Mouse (Mus musculus) Patski (cell line): Measurements from ENCODE around the gene Ifi47. TPM values are rescaled to one million over a fixed set of nuclear protein-coding genes. Genes with fewer than 3 reads are reported as not detected.

Source experiments
- ATAC-seq: fragments of 100-300 bp; one replicate; pipeline ENCODE4 v1.8.0; 2021
- CTCF ChIA-PET: fragments of 350-600 bp; sonication (Branson Sonifier 250); formaldehyde crosslinking; loops from one replicate; lab custom pipeline; 2022; ENCODE audit warnings: inconsistent platforms; lab: Charles Lee
- POLR2A ChIA-PET: fragments of 350-600 bp; sonication (Branson Sonifier 250); formaldehyde crosslinking; loops from one replicate; lab custom pipeline; 2022; ENCODE audit warnings: antibody characterized with exemption, inconsistent platforms; lab: Charles Lee
- DNase-seq: peaks from one replicate; pipeline ENCODE4 v3.0.0-alpha.2; 2011; ENCODE audit warnings: low read depth, low spot score
- H3K27me3 ChIP-seq: fragments of 371-371 bp; one replicate; pipeline ENCODE4 v1.5.1; 2021
- CTCF ChIP-seq: fragments of 100-300 bp; IDR thresholded peaks from one replicate; pipeline ENCODE4 v1.5.1; 2021
- in situ Hi-C: fragments of 300-500 bp; cut with MboI; formaldehyde crosslinking; loops from 3 replicates; pipeline ENCODE4 v1.11.1; 2018; ENCODE audit warnings: low pct_unique_long_range_greater_than_20kb, mixed read lengths
- polyA plus RNA-seq: library from polyadenylated mRNA; unstranded; gene quantifications from one replicate; pipeline ENCODE4 v1.2.3, GENCODE M21; 2021

The Ifi47 gene
- polyA plus RNA-seq, 1 experiment from 2014 or later = 0.81 TPM

GRCm38 (mm10) chr11:49088990-49089652 lies 12.7 kb downstream of the Ifi47 start:
- H3K27me3 ChIP-seq = no peaks in the 10 kb centered on the region
- POLR2A ChIA-PET = no interaction called here
- TF ChIP-seq CTCF = no peak
- no peak for DNase-seq
- ATAC-seq = no peak
- CTCF ChIA-PET = no interaction called here
- in situ Hi-C loops = loop anchor here (10.0 kb wide), 1 partner anchor 94 kb away; the partner anchor contains the start of genes Gm12185 and Tgtp1

DNA sequence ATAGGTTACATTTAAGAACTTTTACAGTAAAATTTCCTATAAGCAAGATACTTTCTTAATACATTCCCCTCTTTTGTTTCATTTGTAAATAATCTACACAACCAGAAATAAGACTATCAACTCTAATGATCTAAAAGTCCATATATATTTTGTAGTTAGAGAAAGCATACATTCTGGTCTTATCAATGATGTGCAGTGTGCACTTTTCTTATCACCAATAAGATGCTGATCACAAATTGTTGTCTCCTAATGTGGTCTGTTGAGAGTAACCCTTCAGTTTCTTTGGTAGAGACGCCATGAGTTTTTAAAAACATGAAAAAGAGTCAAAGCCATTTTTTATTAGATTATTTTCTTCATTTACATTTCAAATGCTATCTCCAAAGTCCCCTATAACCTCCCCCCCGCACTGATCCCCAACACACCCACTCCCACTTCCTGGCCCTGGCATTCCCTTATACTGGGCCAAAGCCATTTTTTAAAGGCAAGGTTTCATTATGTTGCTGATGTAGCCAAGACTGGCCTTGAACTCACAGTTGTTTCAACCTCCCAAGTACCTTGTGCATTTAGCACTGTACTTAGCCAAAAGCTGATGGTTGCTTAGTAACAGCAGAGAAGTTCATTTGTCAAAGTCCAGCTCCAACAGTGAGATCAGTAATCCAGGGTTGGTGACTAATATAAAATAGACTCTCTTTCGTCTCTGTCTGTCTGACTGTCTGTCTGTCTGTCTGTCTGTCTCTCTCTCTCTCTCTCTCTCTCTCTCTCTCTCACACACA lies 13.5 kb downstream of the Ifi47 start:
- ATAC-seq (no peak), DNase-seq (no peak)
- no peak for TF ChIP-seq CTCF
- in situ Hi-C loops = loop anchor here (10.0 kb wide), 1 partner anchor 95 kb away; the partner anchor contains the start of genes Gm12185 and Tgtp1
- no peaks in the 10 kb centered on the region for H3K27me3 ChIP-seq
- POLR2A ChIA-PET = interaction anchor here (0.6 kb wide), 1 partner anchor 216 kb away, joined by 3 read pairs; no protein-coding TSS in a partner anchor
- CTCF ChIA-PET = interaction anchor here (1.5 kb wide), 1 partner anchor 13 kb away, joined by 3 read pairs; the partner anchor contains the start of gene Ifi47

- POLR2A ChIA-PET = no interaction called here
These were observed 14.2 kb downstream of the Ifi47 start for GRCm38 (mm10) chr11:49090551-49090950.

GRCm38 (mm10) chr11:49091171-49091570 lies 14.8 kb downstream of the Ifi47 start:
- POLR2A ChIA-PET = no interaction called here
- CTCF ChIA-PET = interaction anchor here (0.9 to 1.9 kb wide), 9 partner anchors 8 to 315 kb away, joined by 3 to 8 read pairs (median 3); partner anchors contain the start of gene Ifi47
- H3K27me3 ChIP-seq = no peaks in the 10 kb centered on the region
- DNase-seq (no peak), ATAC-seq (no peak)
- no peak for TF ChIP-seq CTCF
- in situ Hi-C loops = no loop called here

More at GRCm38 (mm10) chr11:49090551-49090950, 14.2 kb downstream of the Ifi47 start:
- H3K27me3 ChIP-seq = no peaks in the 10 kb centered on the region
- DNase-seq (no peak), ATAC-seq (no peak)
- TF ChIP-seq CTCF = no peak
- CTCF ChIA-PET = interaction anchor here (1.5 to 1.9 kb wide), 2 partner anchors 11 to 14 kb away, joined by 3 to 8 read pairs; partner anchors contain the start of gene Ifi47
- in situ Hi-C loops = no loop called here

- ChIA-PET CTCF (interaction anchor here (0.9 to 1.9 kb wide), 11 partner anchors 9 to 316 kb away, joined by 3 to 8 read pairs (median 3); no protein-coding TSS in a partner anchor), POLR2A (no interaction called here)
- in situ Hi-C loops = no loop called here
- ATAC-seq (no peak), DNase-seq (no peak)
- TF ChIP-seq CTCF = no peak
- H3K27me3 ChIP-seq = no peaks in the 10 kb centered on the region
These were observed 15.7 kb downstream of the Ifi47 start for GRCm38 (mm10) chr11:49092053-49092586.

- CTCF ChIA-PET = interaction anchor here (1.2 to 2.7 kb wide), 5 partner anchors 8 to 298 kb away, joined by 3 to 8 read pairs (median 4); no protein-coding TSS in a partner anchor
- no peak for TF ChIP-seq CTCF
- ATAC-seq (no peak), DNase-seq (no peak)
- POLR2A ChIA-PET = no interaction called here
- H3K27me3 ChIP-seq = no peaks in the 10 kb centered on the region
- in situ Hi-C loops = no loop called here
These were observed 16.4 kb downstream of the Ifi47 start for GRCm38 (mm10) chr11:49092786-49093185.

- ChIA-PET POLR2A (interaction anchor here (0.6 kb wide), 1 partner anchor 211 kb away, joined by 7 read pairs; no protein-coding TSS in a partner anchor), CTCF (interaction anchor here (1.3 to 2.7 kb wide), 6 partner anchors 9 to 235 kb away, joined by 3 to 7 read pairs (median 4); no protein-coding TSS in a partner anchor)
- ATAC-seq = no peak
- in situ Hi-C loops = no loop called here
- TF ChIP-seq CTCF = no peak
- no peak for DNase-seq
- no peaks in the 10 kb centered on the region for H3K27me3 ChIP-seq
These were observed 17.7 kb downstream of the Ifi47 start for GRCm38 (mm10) chr11:49093861-49094660.

GRCm38 (mm10) chr11:49095367-49095766 lies 19.0 kb downstream of the Ifi47 start:
- no peak for TF ChIP-seq CTCF
- no peaks in the 10 kb centered on the region for H3K27me3 ChIP-seq
- in situ Hi-C loops = loop anchor here (5.0 kb wide), 2 partner anchors 223 to 298 kb away; partner anchors contain the start of gene Irgm1
- POLR2A ChIA-PET = no interaction called here
- CTCF ChIA-PET = interaction anchor here (0.6 to 2.7 kb wide), 8 partner anchors 13 to 236 kb away, joined by 3 to 7 read pairs (median 4); no protein-coding TSS in a partner anchor
- ATAC-seq (peak; percentile 98), DNase-seq (peak; percentile 82)

DNA sequence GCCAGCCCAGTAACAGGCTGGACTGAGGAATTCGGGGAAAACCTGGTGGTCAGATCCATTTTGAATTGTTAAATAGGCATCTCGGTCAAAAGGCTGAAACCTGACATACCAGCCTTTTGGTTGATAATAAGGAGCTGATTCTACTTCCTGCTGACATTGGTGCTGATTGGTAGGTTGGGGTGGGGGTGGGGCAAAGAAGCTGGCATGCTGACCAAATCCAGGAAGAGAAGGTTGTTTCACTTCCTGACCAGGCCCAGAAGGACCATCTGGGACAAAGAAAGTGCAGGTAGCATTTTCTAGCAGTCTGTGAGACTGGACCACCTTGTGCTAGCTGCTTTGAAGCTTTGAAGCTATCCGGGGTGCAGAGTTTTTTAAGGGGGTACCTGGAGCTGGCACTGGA lies 24.0 kb downstream of the Ifi47 start:
- in situ Hi-C loops = no loop called here
- DNase-seq (no peak), ATAC-seq (no peak)

More for the DNA sequence above, 24.0 kb downstream of the Ifi47 start:
- no peaks in the 10 kb centered on the region for H3K27me3 ChIP-seq
- ChIA-PET CTCF (interaction anchor here (1.7 to 2.4 kb wide), 4 partner anchors 9 to 241 kb away, joined by 3 to 10 read pairs (median 8); no protein-coding TSS in a partner anchor), POLR2A (interaction anchor here (1.0 kb wide), 1 partner anchor 15 kb away, joined by 3 read pairs; no protein-coding TSS in a partner anchor)
- no peak for TF ChIP-seq CTCF
